Mouse (Mus musculus) hindbrain, embryonic 11.5 days (tissue): ENCODE measurements at regions not wholly inside any gene's neighbourhood (a gene's known extent, or its start where the extent isn't known, plus 50 kb on each side); places are given as distances from the start of the nearest gene placed in this dataset.

Experiments used
- ATAC-seq: fragments of 200-750 bp; cut with Nextera tagmentation; 2 replicates; pipeline ENCODE4 v1.8.0; 2017; ENCODE audit warnings: mild to moderate bottlenecking, moderate TSS enrichment, moderate library complexity; ENCODE audit not compliant: low FRiP score
- DNase-seq: peaks from one replicate; pipeline ENCODE4 v3.0.0-alpha.2; 2015; ENCODE audit warnings: low spot score
- H3K27ac ChIP-seq: fragments of 300-500 bp; sonication (generic); 2 replicates; pipeline ENCODE4 v1.5.1; 2014; ENCODE audit warnings: mild to moderate bottlenecking, low read depth, low read length
- H3K27me3 ChIP-seq: fragments of 300-500 bp; sonication (generic); 2 replicates; pipeline ENCODE4 v1.6.1; 2014; ENCODE audit warnings: mild to moderate bottlenecking, low read length, moderate library complexity, mixed read lengths; ENCODE audit not compliant: control insufficient read depth, insufficient read depth
- H3K36me3 ChIP-seq: fragments of 300-500 bp; sonication (generic); 2 replicates; pipeline ENCODE4 v1.6.1; 2014; ENCODE audit warnings: mild to moderate bottlenecking, low read length, moderate library complexity, mixed read lengths; ENCODE audit not compliant: control insufficient read depth, insufficient read depth
- H3K4me1 ChIP-seq: fragments of 300-500 bp; sonication (generic); replicated peaks from 2 replicates; pipeline ENCODE4 v1.6.1; 2014; ENCODE audit warnings: low read length, mixed read lengths; ENCODE audit not compliant: control insufficient read depth, insufficient read depth
- H3K4me2 ChIP-seq: fragments of 300-500 bp; sonication (generic); replicated peaks from 2 replicates; pipeline ENCODE4 v1.6.1; 2014; ENCODE audit warnings: mild to moderate bottlenecking, low read depth, low read length
- H3K4me3 ChIP-seq: fragments of 300-500 bp; sonication (generic); 2 replicates; pipeline ENCODE4 v1.5.1; 2014; ENCODE audit warnings: low read depth, low read length
- H3K9ac ChIP-seq: fragments of 300-500 bp; sonication (generic); 2 replicates; pipeline ENCODE4 v1.6.1; 2014; ENCODE audit warnings: low read depth, low read length
- H3K9me3 ChIP-seq: fragments of 300-500 bp; sonication (generic); 2 replicates; pipeline ENCODE4 v1.6.1; 2016; ENCODE audit warnings: low read length; ENCODE audit not compliant: control insufficient read depth
- WGBS: fragments of 180-500 bp; shearing (Covaris S2); extraction: QIAGEN DNeasy Blood & Tissue Kit; methylation state at CpG from one replicate; pipeline ENCODE4 v1.1.7; 2014; 5-methylcytosine and 5-hydroxymethylcytosine counted together

GRCm38 (mm10) chr9:31582947-31583346 is 118.7 kb upstream of the Tmem45b start:
- 83% methylated on average over 7 of the region's 7 CpGs for WGBS
- no peak overlapping the region for H3K27ac ChIP-seq
- no peaks in the 10 kb centered on the region for H3K4me1 ChIP-seq
- no peak overlapping the region for H3K4me3 ChIP-seq
- H3K9me3 ChIP-seq: no peaks in the 10 kb centered on the region
- no peaks in the 10 kb centered on the region for H3K27me3 ChIP-seq
- no peak overlapping the region for H3K4me2 ChIP-seq
- no peak for ATAC-seq
- H3K9ac ChIP-seq: no peak overlapping the region
- no peak for DNase-seq
- no peaks in the 10 kb centered on the region for H3K36me3 ChIP-seq

- ATAC-seq: no peak
- no peak for DNase-seq
- H3K27me3 ChIP-seq: no peaks in the 10 kb centered on the region
- H3K9me3 ChIP-seq: no peaks in the 10 kb centered on the region
- WGBS: 91% methylated on average over 8 of the region's 8 CpGs
- H3K4me1 ChIP-seq: no peaks in the 10 kb centered on the region
- no peak overlapping the region for H3K4me3 ChIP-seq
- H3K4me2 ChIP-seq: no peak overlapping the region
- H3K9ac ChIP-seq: no peak overlapping the region
- H3K27ac ChIP-seq: no peak overlapping the region
- no peaks in the 10 kb centered on the region for H3K36me3 ChIP-seq
Observed at GRCm38 (mm10) chr9:31578506-31579173, 114.4 kb upstream of the Tmem45b start.

- Histone ChIP-seq H3K9me3 (no peaks in the 10 kb centered on the region), H3K9ac (no peak overlapping the region), H3K36me3 (no peaks in the 10 kb centered on the region), H3K4me1 (no peaks in the 10 kb centered on the region), H3K4me2 (no peak overlapping the region), H3K27ac (no peak overlapping the region), H3K27me3 (no peaks in the 10 kb centered on the region), H3K4me3 (no peak overlapping the region)
- ATAC-seq: no peak
- peak; percentile 8 for DNase-seq
- 72% methylated on average over 7 of the region's 7 CpGs for WGBS
Observed at GRCm38 (mm10) chr9:31577066-31577465, 112.8 kb upstream of the Tmem45b start.

- 88% methylated on average over 10 of the region's 10 CpGs for WGBS
- Histone ChIP-seq H3K4me3 (no peak overlapping the region), H3K4me2 (no peak overlapping the region), H3K27ac (no peak overlapping the region), H3K9ac (no peak overlapping the region), H3K9me3 (no peaks in the 10 kb centered on the region), H3K36me3 (no peaks in the 10 kb centered on the region), H3K27me3 (no peaks in the 10 kb centered on the region), H3K4me1 (no peaks in the 10 kb centered on the region)
- DNase-seq (no peak), ATAC-seq (no peak)
Observed at GRCm38 (mm10) chr9:31567029-31567428, 102.8 kb upstream of the Tmem45b start.

- Histone ChIP-seq H3K9me3 (no peaks in the 10 kb centered on the region), H3K27me3 (no peaks in the 10 kb centered on the region), H3K36me3 (no peaks in the 10 kb centered on the region), H3K4me2 (no peak overlapping the region), H3K9ac (no peak overlapping the region), H3K4me1 (no peaks in the 10 kb centered on the region), H3K27ac (no peak overlapping the region), H3K4me3 (no peak overlapping the region)
- ATAC-seq (no peak), DNase-seq (no peak)
- WGBS: 77% methylated on average over 31 of the region's 31 CpGs
Observed at GRCm38 (mm10) chr9:31566257-31567007, 102.2 kb upstream of the Tmem45b start.

- H3K27ac ChIP-seq: no peak overlapping the region
- H3K4me2 ChIP-seq: no peak overlapping the region
- H3K4me3 ChIP-seq: no peak overlapping the region
- no peaks in the 10 kb centered on the region for H3K4me1 ChIP-seq
- no peaks in the 10 kb centered on the region for H3K27me3 ChIP-seq
- WGBS: 69% methylated on average over 12 of the region's 12 CpGs
- H3K36me3 ChIP-seq: no peaks in the 10 kb centered on the region
- no peak for DNase-seq
- no peak overlapping the region for H3K9ac ChIP-seq
- H3K9me3 ChIP-seq: no peaks in the 10 kb centered on the region
- no peak for ATAC-seq
Observed at GRCm38 (mm10) chr9:31564996-31565773, 100.9 kb upstream of the Tmem45b start.

GRCm38 (mm10) chr9:31563541-31563940 is 99.3 kb upstream of the Tmem45b start:
- no peak for ATAC-seq
- 92% methylated on average over 8 of the region's 8 CpGs for WGBS
- H3K27me3 ChIP-seq: no peaks in the 10 kb centered on the region

GRCm38 (mm10) chr9:31560226-31560556 is 95.9 kb upstream of the Tmem45b start:
- 89% methylated on average over 3 of the region's 3 CpGs for WGBS
- no peaks in the 10 kb centered on the region for H3K36me3 ChIP-seq
- H3K4me2 ChIP-seq: no peak overlapping the region
- no peak overlapping the region for H3K4me3 ChIP-seq
- no peak overlapping the region for H3K27ac ChIP-seq
- ATAC-seq: no peak
- no peak overlapping the region for H3K9ac ChIP-seq
- H3K9me3 ChIP-seq: no peaks in the 10 kb centered on the region
- no peak for DNase-seq
- no peaks in the 10 kb centered on the region for H3K27me3 ChIP-seq
- no peaks in the 10 kb centered on the region for H3K4me1 ChIP-seq

More at GRCm38 (mm10) chr9:31563541-31563940, 99.3 kb upstream of the Tmem45b start:
- Histone ChIP-seq H3K4me2 (no peak overlapping the region), H3K27ac (no peak overlapping the region), H3K9me3 (no peaks in the 10 kb centered on the region), H3K36me3 (no peaks in the 10 kb centered on the region), H3K4me3 (no peak overlapping the region), H3K4me1 (no peaks in the 10 kb centered on the region), H3K9ac (no peak overlapping the region)
- DNase-seq: no peak
